Mouse (Mus musculus) 416B (cell line): Measurements from ENCODE around the gene Platr17.
"Not testable (repeated sequence)": the region's sequence is repeated elsewhere in the genome, so short reads cannot be mapped to it uniquely, and the experiment has no call there.

ENCODE experiments used
- DNase-seq: peaks from one replicate; pipeline ENCODE4 v3.0.0; 2011; ENCODE audit warnings: low read depth

Gene Platr17

GRCm38 (mm10) chr17:33904835-33905234 is at the start of gene Platr17:
Platr17 (plus strand) TSS chr17:33905135.
- DNase-seq: not testable (repeated sequence)

DNA sequence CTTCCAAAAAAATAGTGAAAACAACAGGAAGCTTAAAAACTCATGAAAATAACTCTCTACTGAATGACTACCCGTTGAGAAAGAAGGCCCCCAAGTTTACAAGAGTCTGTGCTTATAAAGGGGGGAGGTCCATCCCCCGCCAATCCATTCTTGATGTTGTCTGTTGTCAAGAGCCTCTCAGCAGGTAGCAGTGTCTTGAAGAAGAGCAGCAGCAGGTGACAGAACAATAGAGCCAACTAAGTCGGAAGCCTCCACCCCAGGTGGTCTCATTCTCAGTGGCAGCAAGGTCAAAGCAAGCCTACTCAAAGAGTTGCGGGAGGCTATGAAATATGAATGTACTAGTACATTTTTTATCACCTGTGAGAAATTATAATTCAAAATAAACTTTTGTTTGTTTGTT is 47.1 kb upstream of the Platr17 start:
- no peak for DNase-seq

DNA sequence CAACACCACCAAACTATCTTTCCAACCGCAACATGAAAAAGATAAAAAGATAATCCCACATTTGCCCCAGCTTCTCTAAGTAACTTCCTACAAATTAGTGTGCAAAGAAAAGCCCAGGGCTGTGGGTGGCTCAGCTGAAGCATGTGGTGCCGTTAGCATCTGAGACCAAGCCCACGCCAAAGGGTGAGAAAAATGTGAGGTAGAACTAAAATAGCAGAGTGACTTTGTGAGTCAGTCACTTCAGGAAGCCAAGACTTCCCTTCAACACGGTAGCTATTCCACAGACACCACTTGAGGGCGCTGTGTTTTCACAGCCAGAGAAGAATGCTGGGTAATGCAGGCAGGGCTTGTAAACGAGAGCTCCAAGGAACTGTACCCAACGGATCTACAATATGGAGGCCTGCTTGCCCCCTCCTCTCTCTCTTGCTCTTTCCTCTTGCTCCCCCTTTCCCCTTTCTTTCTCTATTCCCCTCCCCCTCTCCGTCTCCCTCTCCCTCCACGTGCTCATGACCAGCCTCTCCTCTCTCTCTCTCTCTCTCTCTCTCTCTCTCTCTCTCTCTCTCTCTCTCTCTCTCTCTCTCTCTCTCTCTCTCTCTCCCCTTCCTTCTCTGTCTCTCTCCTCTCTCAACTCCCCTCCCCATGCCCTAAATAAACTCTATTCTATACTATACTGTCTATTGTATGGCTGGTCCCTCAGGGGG is 39.5 kb upstream of the Platr17 start:
- peak; percentile 96 for DNase-seq

- DNase-seq: not testable (repeated sequence)
These were observed 31.4 kb upstream of the Platr17 start, which contains the start of gene Gm7029 for GRCm38 (mm10) chr17:33873537-33873936. Gm7029 (plus strand) TSS chr17:33873837.

GRCm38 (mm10) chr17:33874411-33874810 is 30.5 kb upstream of the Platr17 start:
- no peak for DNase-seq

GRCm38 (mm10) chr17:33875797-33876196 is 29.1 kb upstream of the Platr17 start:
- DNase-seq: peak; percentile 55

DNA sequence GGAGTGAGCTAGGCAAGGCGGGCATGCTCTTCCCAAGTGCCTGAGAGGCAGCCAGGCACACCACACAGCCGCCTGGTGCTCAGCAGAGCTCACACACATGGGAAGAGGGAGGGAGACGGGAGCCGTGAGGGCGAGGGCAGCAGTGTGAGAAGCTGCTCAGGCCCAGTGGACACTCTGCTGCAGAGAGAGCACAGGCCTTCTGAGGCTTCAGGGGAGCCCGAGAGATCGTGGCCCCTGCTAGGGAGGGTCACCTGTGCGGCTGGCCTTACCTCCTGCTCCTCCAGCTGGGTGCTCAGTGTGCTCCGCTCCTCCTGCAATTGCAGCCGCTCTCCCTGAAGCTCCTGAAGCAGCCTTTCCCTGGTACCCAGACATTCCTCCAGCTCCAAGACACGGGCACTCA is 20.6 kb upstream of the Platr17 start:
- not testable (repeated sequence) for DNase-seq

- not testable (repeated sequence) for DNase-seq
These were observed 17.1 kb upstream of the Platr17 start for GRCm38 (mm10) chr17:33887802-33888201.

DNA sequence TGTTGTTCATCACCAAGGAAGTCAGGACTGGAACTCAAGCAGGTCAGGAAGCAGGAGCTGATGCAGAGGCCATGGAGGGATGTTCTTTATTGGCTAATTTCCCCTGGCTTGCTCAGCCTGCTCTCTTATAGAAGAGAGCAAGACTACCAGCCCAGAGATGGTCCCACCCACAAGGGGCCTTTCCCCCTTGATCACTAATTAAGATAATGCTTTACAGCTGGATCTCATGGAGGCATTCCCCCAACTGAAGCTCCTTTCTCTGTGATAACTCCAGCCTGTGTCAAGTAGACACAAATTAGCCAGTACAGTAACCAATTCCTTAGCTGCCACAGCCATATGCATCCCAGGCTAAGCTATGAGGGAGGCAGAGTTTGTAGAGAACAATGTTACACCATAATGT is 16.7 kb upstream of the Platr17 start:
- DNase-seq: not testable (repeated sequence)

DNA sequence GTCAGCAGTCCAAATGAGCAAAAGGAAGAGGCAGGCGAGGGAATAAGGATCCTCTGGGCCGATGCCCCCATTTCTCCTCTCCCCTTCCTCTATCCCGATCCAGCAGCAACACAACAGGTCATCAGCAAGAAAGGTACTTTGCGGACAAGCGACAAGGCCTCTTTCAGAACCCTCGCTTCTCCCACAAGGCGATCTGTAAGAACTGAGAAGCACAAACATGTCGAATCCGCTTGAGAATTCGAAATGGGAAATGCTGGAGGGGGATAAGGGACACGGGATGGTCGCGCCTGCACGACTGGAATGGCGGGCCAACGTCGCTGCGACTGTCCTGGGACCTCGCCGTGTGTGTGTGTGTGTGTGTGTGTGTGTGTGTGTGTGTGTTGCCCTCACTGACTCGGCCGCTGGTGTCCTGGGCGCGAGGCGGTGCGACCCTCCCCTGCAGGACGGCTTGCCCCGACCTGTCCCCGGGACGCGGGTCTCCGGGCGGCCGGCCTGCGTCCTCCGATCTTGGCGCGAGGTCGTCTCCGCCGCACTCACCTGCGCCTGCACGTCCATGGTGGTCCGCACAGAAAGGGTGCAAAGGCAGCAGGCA is 14.9 kb upstream of the Platr17 start:
- DNase-seq: peak; percentile 31

DNA sequence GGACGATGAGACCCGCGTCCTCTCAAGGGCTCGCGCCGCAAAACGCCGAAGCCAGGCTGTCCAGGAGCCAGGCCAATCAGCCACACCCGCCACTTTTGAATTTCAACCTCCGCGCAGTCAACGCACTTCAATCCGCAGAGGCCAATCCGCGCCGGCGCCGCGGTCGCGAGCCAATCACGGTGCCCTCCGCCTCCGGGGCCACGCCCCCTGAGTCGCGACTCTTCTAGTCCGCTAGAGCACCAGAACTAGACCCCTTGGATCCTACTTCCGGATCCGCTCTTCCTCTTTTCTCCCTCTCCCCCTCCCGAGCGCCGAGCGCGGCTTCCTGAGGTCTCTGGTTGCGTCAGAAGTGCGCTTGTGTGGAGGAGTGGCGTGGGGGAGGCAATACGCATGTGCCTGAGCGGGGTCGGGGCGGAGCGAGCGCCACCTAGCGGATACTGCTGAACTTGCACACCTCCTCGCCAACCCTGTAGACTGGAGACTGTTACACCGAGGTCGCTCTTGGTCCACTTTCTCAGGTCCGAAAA is 14.3 kb upstream of the Platr17 start, which contains the start of gene Kifc1:
Gene Kifc1 (minus strand): TSS at position 129 of the 527 bp plus-strand sequence.
- DNase-seq: peak; percentile 100

DNA sequence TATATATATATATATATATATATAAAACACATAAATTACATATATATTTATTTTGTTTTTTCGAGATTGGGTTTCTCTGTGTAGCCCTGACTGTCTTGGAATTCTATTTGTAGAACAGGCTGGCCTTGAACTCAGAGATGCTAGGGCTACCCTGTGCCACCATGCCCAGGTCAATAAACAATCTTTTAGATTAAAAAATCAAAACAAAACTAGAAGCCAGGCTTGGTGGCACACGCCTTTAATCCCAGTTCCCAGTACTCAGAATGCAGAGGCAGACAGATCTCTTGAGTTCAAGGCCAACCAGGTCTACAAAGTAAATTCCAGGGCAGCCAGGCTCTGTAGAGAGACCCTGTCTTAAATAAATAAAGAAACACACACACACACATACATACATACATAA is 13.6 kb upstream of the Platr17 start:
- no peak for DNase-seq

DNA sequence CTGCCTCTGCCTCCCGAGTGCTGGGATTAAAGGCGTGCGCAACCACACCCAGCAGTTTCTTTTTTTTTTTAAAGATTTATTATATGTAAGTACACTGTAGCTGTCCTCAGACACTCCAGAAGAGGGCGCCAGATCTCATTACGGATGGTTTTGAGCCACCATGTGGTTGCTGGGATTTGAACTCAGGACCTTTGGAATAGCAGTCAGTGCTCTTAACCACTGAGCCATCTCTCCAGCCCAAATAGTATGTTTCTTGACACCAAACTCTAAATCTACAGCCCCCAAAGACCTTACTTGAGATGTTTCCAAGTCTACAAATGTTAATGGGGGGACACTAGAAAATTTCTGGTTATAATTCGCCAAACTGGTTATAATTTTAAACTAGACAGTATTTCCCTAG is 13.0 kb upstream of the Platr17 start:
- DNase-seq: not testable (repeated sequence)

DNA sequence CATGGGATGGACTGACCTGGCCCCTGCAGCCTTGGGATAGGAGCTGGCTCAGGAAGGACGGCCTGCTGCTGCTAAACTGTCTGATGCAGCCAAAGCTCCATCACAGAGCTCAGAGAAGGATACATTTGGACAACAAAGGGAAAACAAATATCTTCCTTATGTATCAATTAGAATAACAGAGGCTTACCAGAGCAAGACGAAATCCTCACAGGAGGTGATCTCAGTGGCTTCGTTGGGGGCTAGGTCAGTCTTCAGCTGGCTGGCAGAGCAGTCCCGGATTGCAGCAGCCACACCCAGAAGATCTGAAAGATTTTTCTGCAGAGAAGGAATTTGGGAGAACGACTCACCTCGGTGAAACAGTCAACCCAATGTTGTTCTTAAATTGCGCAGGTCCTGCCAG is 12.5 kb upstream of the Platr17 start:
- no peak for DNase-seq

DNA sequence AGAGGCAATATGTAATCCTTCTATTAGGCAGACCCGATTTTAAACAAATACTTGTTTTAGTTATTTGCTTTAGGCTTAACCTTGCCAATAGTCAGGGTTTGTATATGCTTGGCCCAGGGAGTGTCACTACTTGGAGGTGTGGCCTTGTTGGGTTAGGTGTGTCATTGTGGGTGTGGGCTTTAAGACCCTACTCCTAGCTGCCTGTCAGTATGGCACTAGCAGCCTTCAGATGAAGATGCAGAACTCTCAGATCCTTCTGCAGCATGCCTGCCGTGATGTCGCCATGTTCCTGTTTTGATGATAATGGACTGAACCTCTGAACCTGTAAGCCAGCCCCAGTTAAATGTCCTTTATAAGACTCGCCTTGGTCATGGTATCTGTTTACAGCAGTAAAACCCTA is 11.9 kb upstream of the Platr17 start:
- DNase-seq: not testable (repeated sequence)

GRCm38 (mm10) chr17:33897114-33897794 is 7.7 kb upstream of the Platr17 start:
- peak; percentile 89 for DNase-seq

- DNase-seq: not testable (repeated sequence)
These were observed 6.7 kb upstream of the Platr17 start for GRCm38 (mm10) chr17:33898193-33898592.

GRCm38 (mm10) chr17:33899642-33900041 is 5.3 kb upstream of the Platr17 start:
- peak; percentile 26 for DNase-seq

- no peak for DNase-seq
These were observed 4.5 kb upstream of the Platr17 start for GRCm38 (mm10) chr17:33900281-33900988.

DNA sequence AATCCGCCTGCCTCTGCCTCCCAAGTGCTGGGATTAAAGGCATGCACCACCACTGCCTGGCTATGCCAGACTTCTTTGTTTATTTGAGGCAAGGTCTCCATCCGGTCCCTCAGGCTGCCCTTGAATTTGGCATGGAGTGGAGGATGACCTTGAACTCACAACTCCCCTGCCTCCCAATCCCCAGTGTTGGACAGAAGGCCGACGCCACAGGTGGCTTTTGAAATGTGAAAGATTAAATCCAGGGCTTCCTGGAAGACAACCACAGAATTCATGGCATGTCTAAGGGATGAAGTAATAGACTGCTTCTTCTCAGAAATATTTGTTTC is 4.0 kb upstream of the Platr17 start:
- DNase-seq: no peak

DNA sequence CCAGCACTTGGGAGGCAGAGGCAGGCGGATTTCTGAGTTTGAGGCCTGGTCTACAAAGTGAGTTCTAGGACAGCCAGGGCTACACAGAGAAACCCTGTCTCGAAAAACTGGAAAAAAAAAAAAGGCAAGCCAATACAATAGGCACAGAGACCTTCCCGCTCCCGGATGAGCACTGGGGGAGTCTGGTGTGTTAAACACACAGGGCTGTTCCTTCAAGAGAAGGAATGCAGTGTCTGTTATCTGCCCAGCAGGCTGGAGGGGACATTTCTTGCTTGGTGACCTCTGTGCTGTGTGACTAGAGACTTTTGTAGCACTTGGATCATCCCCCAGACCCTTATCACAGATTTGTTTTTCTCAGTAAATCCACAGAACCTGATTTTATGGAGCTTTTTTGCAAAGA is 3.3 kb upstream of the Platr17 start:
- DNase-seq: no peak

DNA sequence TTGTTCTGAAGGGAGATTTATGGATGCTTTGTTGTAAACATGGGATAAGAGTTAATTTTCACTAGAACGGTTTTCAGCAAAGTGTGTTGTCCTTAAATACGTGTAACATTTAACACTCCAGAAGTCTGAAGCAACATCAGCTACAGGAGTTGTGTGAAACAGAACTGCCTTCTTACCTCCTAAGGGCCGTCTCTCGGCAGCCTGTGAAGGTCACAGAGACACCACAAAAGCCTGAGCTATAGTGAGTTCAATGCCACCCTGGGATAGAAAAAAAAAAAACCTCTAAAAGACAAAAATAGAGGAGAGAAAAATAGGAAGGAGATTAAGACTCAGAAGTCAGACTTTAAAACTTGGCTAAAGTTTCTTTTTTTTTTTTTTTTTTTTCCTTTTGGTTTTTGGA is 2.9 kb upstream of the Platr17 start:
- no peak for DNase-seq
